Mouse (Mus musculus): Measurements from ENCODE around the gene Trim34a. TPM values are rescaled to one million over a fixed set of nuclear protein-coding genes. Genes with fewer than 3 reads are reported as not detected.

Trim34a gene
- 1.2 and 2.2 TPM in 2 replicates for polyA plus RNA-seq (2021; fragmentation: Nextera tagmentation)
- long read RNA-seq, experiment 1, partial matches to known transcripts: 0 of 1 reads
- long read RNA-seq, experiment 1, other reads (novel, unspliced or antisense): 0 of 1 reads
- long read RNA-seq, experiment 2, transcript Trim34a-203 (8 exons, 2,578 nt): major isoform, 6 of 14 reads
- long read RNA-seq, experiment 2, partial matches to known transcripts: 0 of 14 reads
- long read RNA-seq, experiment 2, other reads (novel, unspliced or antisense): 2 of 14 reads

GRCm38 (mm10) chr7:104244287-104245181, at the start of gene Trim34a:
TSS of gene Trim34a (plus strand) at chr7:104244457.

DNA sequence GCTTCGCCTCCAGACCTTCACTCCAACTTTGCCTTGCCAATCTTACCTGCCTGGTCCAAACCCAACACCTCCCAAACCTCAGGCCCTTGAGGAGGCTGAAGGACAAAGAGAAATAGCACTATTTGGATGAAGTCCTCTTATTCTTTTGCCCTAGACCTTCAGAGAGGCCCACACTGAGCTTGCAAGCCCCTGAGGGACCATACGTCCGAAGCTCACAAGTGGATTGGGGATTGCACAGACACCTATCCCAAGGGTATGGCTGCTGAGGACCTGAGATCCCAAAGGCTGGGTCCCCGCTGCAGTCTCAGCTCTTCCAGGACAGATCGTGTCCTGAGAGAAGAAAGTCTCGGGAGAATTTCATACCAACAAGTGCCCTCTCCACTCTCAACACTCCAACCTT, 48.4 kb upstream of the Trim34a start, which contains the start of gene Olfr649:
Gene Olfr649, minus strand, starts transcription at position 101 of the 400 bp plus-strand sequence.

GRCm38 (mm10) chr7:104218701-104219569, 25.3 kb upstream of the Trim34a start, which contains the start of gene Trim6:
TSS of gene Trim6 (plus strand) at chr7:104218793.

GRCm38 (mm10) chr7:104287576-104288443, 43.6 kb downstream of the Trim34a start, which contains the start of gene Trim5:
TSS of gene Trim5 (minus strand) at chr7:104288094.

Other genes starting within 250 kb of the Trim34a start
- gene Olfr638, start 245.7 kb upstream of the Trim34a start, polyA plus RNA-seq (2021; fragmentation: Nextera tagmentation): not detected in 2 replicates
- gene Olfr639, start 227.2 kb upstream of the Trim34a start, polyA plus RNA-seq (2021; fragmentation: Nextera tagmentation): not detected in 2 replicates
- not detected in 2 replicates for gene Olfr640, start 218.9 kb upstream of the Trim34a start, polyA plus RNA-seq (2021; fragmentation: Nextera tagmentation)
- gene Olfr641, start 209.0 kb upstream of the Trim34a start, polyA plus RNA-seq (2021; fragmentation: Nextera tagmentation): not detected in 2 replicates
- gene Olfr642, start 191.8 kb upstream of the Trim34a start, polyA plus RNA-seq (2021; fragmentation: Nextera tagmentation): not detected in 2 replicates
- not detected in 2 replicates for gene 4930516K23Rik, start 183.0 kb upstream of the Trim34a start, polyA plus RNA-seq (2021; fragmentation: Nextera tagmentation)
- gene Olfr644, start 172.6 kb upstream of the Trim34a start, polyA plus RNA-seq (2021; fragmentation: Nextera tagmentation): not detected in 2 replicates
- not detected in 2 replicates for gene Olfr645, start 159.0 kb upstream of the Trim34a start, polyA plus RNA-seq (2021; fragmentation: Nextera tagmentation)
- not detected in 2 replicates for gene Olfr646, start 139.6 kb upstream of the Trim34a start, polyA plus RNA-seq (2021; fragmentation: Nextera tagmentation)
- gene Ubqln5, start 114.6 kb upstream of the Trim34a start, polyA plus RNA-seq (2021; fragmentation: Nextera tagmentation): not detected in 2 replicates
- gene Olfr643, start 107.1 kb upstream of the Trim34a start, polyA plus RNA-seq (2021; fragmentation: Nextera tagmentation): not detected in 2 replicates
- not detected in 2 replicates for gene Ubqln3, start 101.2 kb upstream of the Trim34a start, polyA plus RNA-seq (2021; fragmentation: Nextera tagmentation)
- not detected in 2 replicates for gene Ubqlnl, start 93.9 kb upstream of the Trim34a start, polyA plus RNA-seq (2021; fragmentation: Nextera tagmentation)
- gene Olfm5, start 79.6 kb upstream of the Trim34a start, polyA plus RNA-seq (2021; fragmentation: Nextera tagmentation): not detected in 2 replicates
- gene Olfr648, start 61.1 kb upstream of the Trim34a start, polyA plus RNA-seq (2021; fragmentation: Nextera tagmentation): not detected in 2 replicates
- not detected in 2 replicates for gene Olfr649, start 48.5 kb upstream of the Trim34a start, polyA plus RNA-seq (2021; fragmentation: Nextera tagmentation)
- gene Trim6, start 25.7 kb upstream of the Trim34a start, polyA plus RNA-seq (2021; fragmentation: Nextera tagmentation): 0.15 and 0.18 TPM in 2 replicates
- gene Trim5, start 43.6 kb downstream of the Trim34a start, polyA plus RNA-seq (2021; fragmentation: Nextera tagmentation): 0.15 and 0.21 TPM in 2 replicates
- 1.8 and 2.5 TPM in 2 replicates for gene Trim12a, start 71.0 kb downstream of the Trim34a start, polyA plus RNA-seq (2021; fragmentation: Nextera tagmentation)
- 0.15 TPM in 1 of 2 replicates, not detected in the other for gene Trim34b, start 85.0 kb downstream of the Trim34a start, polyA plus RNA-seq (2021; fragmentation: Nextera tagmentation)
- gene Trim12c, start 108.9 kb downstream of the Trim34a start, polyA plus RNA-seq (2021; fragmentation: Nextera tagmentation): 0.25 and 0.51 TPM in 2 replicates
- gene Trim30b, start 125.4 kb downstream of the Trim34a start, polyA plus RNA-seq (2021; fragmentation: Nextera tagmentation): 0.06 TPM in 1 of 2 replicates, not detected in the other
- gene Trim30c, start 156.4 kb downstream of the Trim34a start, polyA plus RNA-seq (2021; fragmentation: Nextera tagmentation): 0.10 TPM in 1 of 2 replicates, not detected in the other
- 0.23 and 0.51 TPM in 2 replicates for gene Trim30a, start 220.7 kb downstream of the Trim34a start, polyA plus RNA-seq (2021; fragmentation: Nextera tagmentation)

Measured in layer of hippocampus, adult 6 months (tissue).